Mouse (Mus musculus) intestine, embryonic 15.5 days (tissue): ENCODE data around the gene Tex14. TPM values are rescaled to one million over a fixed set of nuclear protein-coding genes. Genes with fewer than 3 reads are reported as not detected.

Source experiments
- ATAC-seq: fragments of 200-750 bp; cut with Nextera tagmentation; 2 replicates; pipeline ENCODE4 v1.8.0; 2017; ENCODE audit warnings: moderate TSS enrichment, moderate library complexity
- H3K27ac ChIP-seq: fragments of 300-500 bp; sonication (generic); 2 replicates; pipeline ENCODE4 v1.5.1; 2015; ENCODE audit warnings: mild to moderate bottlenecking, inconsistent platforms
- H3K27me3 ChIP-seq: fragments of 300-500 bp; sonication (generic); replicated peaks from 2 replicates; pipeline ENCODE4 v1.6.1; 2015; ENCODE audit warnings: inconsistent platforms
- H3K36me3 ChIP-seq: fragments of 300-500 bp; sonication (generic); 2 replicates; pipeline ENCODE4 v1.6.1; 2015; ENCODE audit warnings: inconsistent platforms
- H3K4me1 ChIP-seq: fragments of 300-500 bp; sonication (generic); replicated peaks from 2 replicates; pipeline ENCODE4 v1.6.1; 2015; ENCODE audit warnings: inconsistent platforms
- H3K4me2 ChIP-seq: fragments of 300-500 bp; sonication (generic); replicated peaks from 2 replicates; pipeline ENCODE4 v1.6.1; 2015; ENCODE audit warnings: mild to moderate bottlenecking, inconsistent platforms
- H3K4me3 ChIP-seq: fragments of 300-500 bp; sonication (generic); replicated peaks from 2 replicates; pipeline ENCODE4 v1.5.1; 2015; ENCODE audit warnings: inconsistent platforms
- H3K9ac ChIP-seq: fragments of 300-500 bp; sonication (generic); 2 replicates; pipeline ENCODE4 v1.6.1; 2015; ENCODE audit warnings: inconsistent platforms
- H3K9me3 ChIP-seq: fragments of 300-500 bp; sonication (generic); 2 replicates; pipeline ENCODE4 v1.6.1; 2016; ENCODE audit warnings: inconsistent platforms
- WGBS: fragments of 180-500 bp; shearing (Covaris S2); methylation state at CpG from one replicate; pipeline ENCODE4 v1.1.7; 2015; 5-methylcytosine and 5-hydroxymethylcytosine counted together
- polyA plus RNA-seq: library from polyadenylated mRNA; unstranded; fragments of >200 nt; fragmentation: Nextera tagmentation; extraction: Ambion mirVana; gene quantifications from 2 replicates; pipeline ENCODE4 v1.2.1, GENCODE M21; 2015

Gene Tex14
- polyA plus RNA-seq, result 0.37 and 0.96 TPM in 2 replicates

GRCm38 (mm10) chr11:87404876-87405275, at the start of gene Tex14, which contains the start of gene Rad51c:
Gene Tex14 (plus strand): TSS chr11:87405065.
Gene Rad51c (minus strand): TSS chr11:87404954.
- peak within 1 kb of the TSS; percentile 63 for H3K4me3 ChIP-seq
- H3K27ac ChIP-seq, result peak within 1 kb of the TSS; percentile 94
- ATAC-seq, result no peak
- no peaks in the 10 kb centered on the region for H3K36me3 ChIP-seq
- peak within 1 kb of the TSS; percentile 72 for H3K9ac ChIP-seq
- peak within 1 kb of the TSS; percentile 70 for H3K4me2 ChIP-seq
- 76% methylated on average over 27 of the region's 27 CpGs for WGBS
- no peaks in the 10 kb centered on the region for H3K27me3 ChIP-seq
- H3K4me1 ChIP-seq, result peaks cover 5% of the 10 kb centered on the region
- no peaks in the 10 kb centered on the region for H3K9me3 ChIP-seq

DNA sequence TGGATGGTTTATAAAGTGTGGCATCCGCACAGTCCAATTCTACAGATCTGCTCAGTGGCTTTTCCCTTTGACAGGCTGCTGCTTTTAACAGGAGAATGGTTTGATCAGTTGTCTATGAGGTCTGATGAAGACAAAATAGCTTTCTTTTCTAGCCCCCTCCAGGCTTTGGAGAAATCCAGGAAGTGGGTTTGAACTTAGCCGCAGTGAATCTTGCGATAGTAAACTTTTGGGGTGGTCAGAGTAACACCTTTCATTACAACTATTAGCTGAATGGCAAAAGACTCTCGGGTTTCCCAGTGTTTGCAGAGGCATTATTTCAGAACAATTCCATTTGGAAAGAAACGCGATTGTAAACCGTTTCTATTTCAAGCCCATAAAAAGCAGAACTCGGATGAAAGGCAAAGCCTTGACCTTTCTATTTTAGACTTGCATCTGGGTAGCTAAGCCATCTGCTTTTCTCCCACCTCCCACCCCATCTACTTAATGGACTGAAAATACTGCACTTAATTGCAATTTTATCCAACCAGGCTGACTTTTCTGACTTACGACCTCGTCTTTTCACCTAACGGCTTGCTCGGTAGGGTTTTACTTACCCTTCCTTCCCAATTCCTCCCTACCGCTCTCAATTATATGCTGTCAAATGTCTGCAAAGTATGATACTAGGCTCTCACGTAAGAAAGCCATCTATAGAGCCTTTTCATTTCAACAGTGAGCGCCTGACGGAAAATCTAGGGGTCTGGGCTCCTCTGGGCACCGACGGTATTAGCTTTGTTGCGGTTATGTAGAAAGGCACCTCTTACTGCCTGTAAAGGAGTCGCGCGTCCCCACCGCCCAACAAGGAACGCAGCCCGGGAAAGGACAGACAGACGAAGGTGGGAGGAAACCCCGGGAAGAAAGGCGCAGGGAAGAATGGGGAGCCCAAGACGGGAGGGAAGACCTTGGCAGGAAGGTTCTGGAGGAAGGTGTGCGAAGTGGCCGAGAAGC, 47.3 kb upstream of the Tex14 start:
- H3K4me3 ChIP-seq, result peak overlapping the region; percentile 53
- H3K27me3 ChIP-seq, result peaks cover 21% of the 10 kb centered on the region
- 7% methylated on average over 31 of the region's 31 CpGs for WGBS
- H3K9me3 ChIP-seq, result no peaks in the 10 kb centered on the region
- H3K9ac ChIP-seq, result peak overlapping the region; percentile 54
- H3K4me1 ChIP-seq, result peaks cover 12% of the 10 kb centered on the region
- no peak overlapping the region for H3K27ac ChIP-seq
- ATAC-seq, result 0 out of 2 replicates have a peak, but pooled peaks have one; percentile 16
- H3K36me3 ChIP-seq, result no peaks in the 10 kb centered on the region
- H3K4me2 ChIP-seq, result peak overlapping the region; percentile 98

GRCm38 (mm10) chr11:87358331-87359261, 46.3 kb upstream of the Tex14 start, which contains the start of gene Ppm1e:
Gene Ppm1e (minus strand): TSS chr11:87359023.
- WGBS, result under 1% methylated on average over 97 of the region's 104 CpGs
- Histone ChIP-seq H3K4me1 (peaks cover 12% of the 10 kb centered on the region), H3K27me3 (peaks cover 21% of the 10 kb centered on the region), H3K27ac (no peak within 1 kb of the TSS), H3K9me3 (no peaks in the 10 kb centered on the region; the same call in 1 of the 2 replicates), H3K9ac (peak within 1 kb of the TSS; percentile 54), H3K4me2 (peak within 1 kb of the TSS; percentile 98), H3K4me3 (peak within 1 kb of the TSS; percentile 53), H3K36me3 (no peaks in the 10 kb centered on the region)
- peak; percentile 96 for ATAC-seq

DNA sequence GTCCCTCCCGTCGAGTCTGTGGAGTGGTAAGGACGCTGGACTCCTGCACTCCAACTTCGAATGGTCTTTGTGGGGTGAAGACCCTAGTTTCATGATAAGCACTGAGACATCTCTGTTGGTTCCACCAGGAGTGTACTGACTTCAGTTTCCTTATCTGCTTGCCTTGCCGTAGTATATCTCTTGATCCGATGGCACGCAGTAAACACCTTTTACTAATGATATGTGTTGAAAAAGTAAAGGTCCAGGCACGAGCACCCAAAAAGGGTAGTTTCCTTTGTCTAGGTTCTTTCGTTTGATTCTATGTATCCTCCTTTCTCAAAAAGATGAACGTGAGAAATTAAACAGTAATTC, 45.6 kb upstream of the Tex14 start:
- no peak for ATAC-seq
- Histone ChIP-seq H3K36me3 (no peaks in the 10 kb centered on the region), H3K27me3 (peaks cover 21% of the 10 kb centered on the region), H3K9ac (peak overlapping the region; percentile 54; the same call in 1 of the 2 replicates), H3K9me3 (no peaks in the 10 kb centered on the region; the same call in 1 of the 2 replicates), H3K27ac (no peak overlapping the region), H3K4me2 (peak overlapping the region; percentile 98), H3K4me1 (peaks cover 12% of the 10 kb centered on the region), H3K4me3 (peak overlapping the region; percentile 53)
- WGBS, result 12% methylated on average over 10 of the region's 10 CpGs

GRCm38 (mm10) chr11:87365120-87365519, 39.7 kb upstream of the Tex14 start:
- H3K9me3 ChIP-seq, result no peaks in the 10 kb centered on the region; the same call in 1 of the 2 replicates
- WGBS, result 85% methylated on average over 5 of the region's 5 CpGs
- no peaks in the 10 kb centered on the region for H3K4me1 ChIP-seq
- no peak overlapping the region for H3K4me2 ChIP-seq
- H3K9ac ChIP-seq, result no peak overlapping the region
- peaks cover 5% of the 10 kb centered on the region; the same call in 1 of the 2 replicates for H3K27me3 ChIP-seq
- H3K27ac ChIP-seq, result no peak overlapping the region
- H3K4me3 ChIP-seq, result no peak overlapping the region
- no peaks in the 10 kb centered on the region for H3K36me3 ChIP-seq
- no peak for ATAC-seq

DNA sequence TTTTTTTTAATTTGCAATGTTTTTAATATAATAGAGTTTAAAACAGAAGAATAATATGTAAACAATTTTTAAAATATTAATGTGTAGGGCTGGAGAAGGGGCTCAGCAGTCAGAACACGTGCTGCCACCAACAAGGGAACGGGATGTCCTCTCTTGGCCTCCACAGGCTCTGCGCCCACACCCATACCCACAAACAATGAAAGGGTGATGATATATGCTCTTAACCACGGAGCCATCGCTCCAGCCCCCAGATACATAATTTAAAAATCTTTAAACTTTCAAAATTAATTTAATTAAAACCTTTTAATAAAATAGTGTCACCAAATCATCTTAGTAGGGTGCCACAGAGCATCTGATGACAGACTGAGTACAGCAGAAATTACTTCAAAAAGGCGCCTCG, 37.8 kb upstream of the Tex14 start:
- H3K27me3 ChIP-seq, result no peaks in the 10 kb centered on the region
- 85% methylated on average over 7 of the region's 7 CpGs for WGBS
- no peaks in the 10 kb centered on the region for H3K4me1 ChIP-seq
- H3K27ac ChIP-seq, result no peak overlapping the region
- H3K4me3 ChIP-seq, result no peak overlapping the region
- no peak overlapping the region for H3K9ac ChIP-seq
- no peak overlapping the region for H3K4me2 ChIP-seq
- H3K9me3 ChIP-seq, result no peaks in the 10 kb centered on the region; the same call in 1 of the 2 replicates
- no peak for ATAC-seq
- H3K36me3 ChIP-seq, result no peaks in the 10 kb centered on the region

DNA sequence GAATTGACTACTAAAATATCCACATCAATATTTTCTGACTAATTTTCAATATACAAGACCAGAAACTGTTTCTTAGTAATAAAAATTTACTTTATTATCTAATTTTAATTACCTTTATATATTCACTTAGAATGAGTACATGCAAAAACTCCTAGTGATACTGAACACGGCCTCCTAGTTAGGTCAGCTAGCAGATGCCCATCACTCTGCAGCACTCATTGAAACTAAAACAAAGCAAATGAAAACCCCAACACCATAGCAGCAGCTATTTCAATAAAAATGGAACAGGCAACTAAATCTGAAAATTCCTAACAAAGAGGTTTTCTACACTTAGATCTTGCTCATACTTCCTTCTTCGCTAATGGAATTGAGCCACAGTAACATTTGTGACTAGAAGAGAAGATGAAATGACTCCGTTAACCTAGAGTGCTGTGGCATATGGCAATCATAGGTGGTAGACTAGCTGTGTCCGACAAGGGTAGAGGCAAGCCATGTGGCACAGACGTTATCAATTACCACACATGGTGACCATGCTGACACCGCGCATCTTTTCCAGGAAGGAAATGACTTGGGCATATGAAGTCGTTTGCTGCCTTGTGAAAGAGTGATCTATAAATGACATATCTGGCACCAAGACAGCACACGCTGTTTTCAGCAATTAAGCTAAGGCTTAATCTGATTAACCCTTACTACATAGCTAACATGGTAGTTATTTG, 36.8 kb upstream of the Tex14 start:
- Histone ChIP-seq H3K36me3 (no peaks in the 10 kb centered on the region), H3K9ac (no peak overlapping the region), H3K27ac (no peak overlapping the region), H3K4me1 (no peaks in the 10 kb centered on the region), H3K27me3 (no peaks in the 10 kb centered on the region), H3K4me2 (no peak overlapping the region), H3K4me3 (no peak overlapping the region), H3K9me3 (no peaks in the 10 kb centered on the region; the same call in 1 of the 2 replicates)
- 80% methylated on average over 9 of the region's 9 CpGs for WGBS
- ATAC-seq, result no peak

DNA sequence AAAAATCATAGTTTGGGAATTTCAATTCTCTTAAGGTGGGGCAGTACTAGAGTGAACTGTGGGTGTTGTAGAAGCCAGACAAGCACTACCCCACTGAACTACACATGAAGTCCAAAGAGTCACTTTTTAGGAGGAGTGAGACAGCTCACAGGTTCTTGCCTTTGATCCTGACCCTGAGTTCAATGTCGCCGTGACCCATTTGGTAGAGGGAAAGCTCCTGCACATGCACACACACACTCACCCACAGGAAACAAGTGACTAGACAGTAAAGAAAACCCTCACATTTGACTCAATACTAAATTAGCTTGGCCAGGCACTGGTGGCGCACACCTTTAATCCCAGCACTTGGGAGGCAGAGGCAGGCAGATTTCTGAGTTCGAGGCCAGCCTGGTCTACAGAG, 20.3 kb upstream of the Tex14 start:
- H3K9ac ChIP-seq, result no peak overlapping the region
- 97% methylated on average over 4 of the region's 4 CpGs for WGBS
- no peak overlapping the region for H3K4me2 ChIP-seq
- no peak overlapping the region for H3K27ac ChIP-seq
- ATAC-seq, result no peak
- no peak overlapping the region for H3K4me3 ChIP-seq
- no peaks in the 10 kb centered on the region for H3K27me3 ChIP-seq
- no peaks in the 10 kb centered on the region for H3K9me3 ChIP-seq
- no peaks in the 10 kb centered on the region for H3K36me3 ChIP-seq
- H3K4me1 ChIP-seq, result no peaks in the 10 kb centered on the region

DNA sequence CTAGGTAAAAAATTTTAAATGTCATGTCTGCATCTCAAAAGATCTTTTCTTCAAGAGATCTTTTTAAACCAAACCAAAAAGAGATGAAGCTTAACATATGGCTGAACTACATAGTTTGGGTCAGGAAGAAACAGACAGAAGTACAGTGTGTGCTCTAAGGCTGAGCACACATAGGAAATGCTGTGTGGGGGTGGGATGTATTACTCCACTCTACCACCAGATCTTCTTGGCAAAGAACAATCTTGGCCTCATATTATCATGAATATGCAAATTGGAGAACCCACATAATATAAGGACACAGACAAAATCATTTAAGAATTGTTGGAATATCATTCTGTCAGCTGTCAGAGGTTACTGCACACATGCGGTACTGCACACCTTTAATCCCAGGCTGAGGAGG, 19.2 kb upstream of the Tex14 start:
- H3K4me2 ChIP-seq, result no peak overlapping the region
- no peak overlapping the region for H3K4me3 ChIP-seq
- H3K9me3 ChIP-seq, result no peaks in the 10 kb centered on the region
- H3K27ac ChIP-seq, result no peak overlapping the region
- H3K36me3 ChIP-seq, result no peaks in the 10 kb centered on the region
- no peak overlapping the region for H3K9ac ChIP-seq
- H3K4me1 ChIP-seq, result no peaks in the 10 kb centered on the region
- no peak for ATAC-seq
- H3K27me3 ChIP-seq, result no peaks in the 10 kb centered on the region
- WGBS, result 92% methylated on average over 1 of the region's 1 CpGs

GRCm38 (mm10) chr11:87393855-87394254, 11.0 kb upstream of the Tex14 start:
- no peak for ATAC-seq
- WGBS, result 56% methylated on average over 1 of the region's 1 CpGs
- no peaks in the 10 kb centered on the region for H3K4me1 ChIP-seq
- no peak overlapping the region for H3K4me3 ChIP-seq
- no peak overlapping the region for H3K9ac ChIP-seq
- no peak overlapping the region for H3K27ac ChIP-seq
- no peaks in the 10 kb centered on the region for H3K9me3 ChIP-seq
- H3K36me3 ChIP-seq, result no peaks in the 10 kb centered on the region
- no peak overlapping the region for H3K4me2 ChIP-seq
- H3K27me3 ChIP-seq, result no peaks in the 10 kb centered on the region

- Histone ChIP-seq H3K27me3 (no peaks in the 10 kb centered on the region), H3K9ac (no peak overlapping the region), H3K4me2 (no peak overlapping the region), H3K27ac (no peak overlapping the region), H3K9me3 (no peaks in the 10 kb centered on the region), H3K4me3 (no peak overlapping the region), H3K4me1 (no peaks in the 10 kb centered on the region), H3K36me3 (no peaks in the 10 kb centered on the region)
- 93% methylated on average over 2 of the region's 2 CpGs for WGBS
- no peak for ATAC-seq
Observed at GRCm38 (mm10) chr11:87398402-87398801, 6.5 kb upstream of the Tex14 start.
